Mouse (Mus musculus): ENCODE results near the gene Pitpnm1. TPM values are rescaled to one million over a fixed set of nuclear protein-coding genes. Genes with fewer than 3 reads are reported as not detected.
A peak's percentile ranks its signal among the peaks of the same experiment; 100 is the strongest.

Pitpnm1 gene
- total RNA-seq, 1 experiment from 2014 or later: 132 TPM

DNA sequence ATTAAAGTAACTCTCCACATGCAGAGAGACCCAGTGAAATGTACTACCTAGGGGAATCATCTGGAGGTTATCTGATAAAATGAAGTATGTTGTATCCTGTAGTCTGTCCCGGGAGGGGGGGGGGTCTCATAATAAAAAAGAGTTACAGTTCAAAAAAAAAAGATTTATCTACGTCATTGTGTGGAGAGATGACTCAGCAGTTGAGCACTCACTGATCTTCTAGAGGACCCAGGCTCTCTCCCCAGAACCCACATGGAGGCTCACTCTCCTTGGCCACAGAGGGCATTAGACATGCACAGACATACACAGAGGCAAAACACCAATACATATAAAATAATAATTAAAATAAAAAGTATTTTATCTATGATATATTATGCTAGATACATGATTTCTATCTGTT, 8.4 kb upstream of the Pitpnm1 start:
- ATAC-seq (ENCODE audit: extremely low read depth, insufficient number of reproducible peaks, low FRiP score, poor library complexity, severe bottlenecking): no peak

GRCm38 (mm10) chr19:4092750-4093149, 7.0 kb upstream of the Pitpnm1 start:
- no peak for ATAC-seq (ENCODE audit: extremely low read depth, insufficient number of reproducible peaks, low FRiP score, poor library complexity, severe bottlenecking)

GRCm38 (mm10) chr19:4093772-4094171, 6.0 kb upstream of the Pitpnm1 start:
- ATAC-seq (ENCODE audit: extremely low read depth, insufficient number of reproducible peaks, low FRiP score, poor library complexity, severe bottlenecking): no peak

- no peak for ATAC-seq (ENCODE audit: extremely low read depth, insufficient number of reproducible peaks, low FRiP score, poor library complexity, severe bottlenecking)
Measured at GRCm38 (mm10) chr19:4094348-4094747, 5.5 kb upstream of the Pitpnm1 start.

GRCm38 (mm10) chr19:4094774-4095303, 5.0 kb upstream of the Pitpnm1 start:
- ATAC-seq (ENCODE audit: extremely low read depth, insufficient number of reproducible peaks, low FRiP score, poor library complexity, severe bottlenecking): no peak

DNA sequence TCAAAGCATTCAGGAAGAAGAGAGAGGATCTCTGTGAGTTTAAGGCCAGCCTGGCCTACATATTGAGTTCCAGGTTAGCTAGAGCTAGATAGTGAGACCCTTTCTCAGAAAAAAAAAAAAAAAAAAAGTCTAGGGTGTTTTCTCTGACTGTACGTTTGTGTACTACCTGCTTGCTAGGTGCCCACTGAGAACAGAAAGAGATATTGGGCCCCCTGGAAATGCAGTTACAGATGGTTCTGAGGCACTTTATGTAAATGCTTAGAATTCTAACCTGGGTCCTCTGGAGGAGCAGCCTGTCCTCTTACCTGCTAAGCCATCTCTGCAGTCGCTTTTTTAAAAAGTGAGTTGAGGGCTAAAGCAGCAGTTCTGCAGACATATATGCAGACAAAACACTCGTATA, 4.0 kb upstream of the Pitpnm1 start:
- ATAC-seq (ENCODE audit: extremely low read depth, insufficient number of reproducible peaks, low FRiP score, poor library complexity, severe bottlenecking): no peak

GRCm38 (mm10) chr19:4096642-4097440, 3.0 kb upstream of the Pitpnm1 start, which contains the start of gene Cdk2ap2:
Gene Cdk2ap2, plus strand, starts transcription at chr19:4097182.
- ATAC-seq (ENCODE audit: extremely low read depth, insufficient number of reproducible peaks, low FRiP score, poor library complexity, severe bottlenecking): peak; percentile 78

GRCm38 (mm10) chr19:4097441-4097825, 2.4 kb upstream of the Pitpnm1 start:
- ATAC-seq (ENCODE audit: extremely low read depth, insufficient number of reproducible peaks, low FRiP score, poor library complexity, severe bottlenecking): peak; percentile 42

DNA sequence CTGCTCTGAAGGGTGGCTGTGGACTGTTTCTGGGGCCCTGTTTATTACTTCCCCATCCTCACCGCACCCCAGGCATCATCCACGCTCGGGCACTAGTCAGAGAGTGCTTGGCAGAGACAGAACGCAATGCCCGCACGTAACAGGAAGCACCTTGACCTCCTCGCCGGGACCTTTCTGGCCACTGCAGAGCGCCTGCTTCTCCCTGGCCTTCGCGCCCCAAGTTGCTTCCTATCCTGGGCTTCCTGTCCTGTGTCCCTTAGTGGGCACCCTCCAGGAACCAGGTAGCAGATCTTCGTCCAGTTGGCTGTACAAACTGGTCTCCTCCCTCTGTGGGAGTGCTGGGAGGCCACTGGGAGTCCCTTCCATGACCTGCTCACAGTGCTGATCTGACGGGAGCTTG, 1.4 kb upstream of the Pitpnm1 start:
- ATAC-seq (ENCODE audit: extremely low read depth, insufficient number of reproducible peaks, low FRiP score, poor library complexity, severe bottlenecking): no peak

- peak; percentile 44 for ATAC-seq (ENCODE audit: extremely low read depth, insufficient number of reproducible peaks, low FRiP score, poor library complexity, severe bottlenecking)
Measured at GRCm38 (mm10) chr19:4099056-4099455, 742 bp upstream of the Pitpnm1 start.

DNA sequence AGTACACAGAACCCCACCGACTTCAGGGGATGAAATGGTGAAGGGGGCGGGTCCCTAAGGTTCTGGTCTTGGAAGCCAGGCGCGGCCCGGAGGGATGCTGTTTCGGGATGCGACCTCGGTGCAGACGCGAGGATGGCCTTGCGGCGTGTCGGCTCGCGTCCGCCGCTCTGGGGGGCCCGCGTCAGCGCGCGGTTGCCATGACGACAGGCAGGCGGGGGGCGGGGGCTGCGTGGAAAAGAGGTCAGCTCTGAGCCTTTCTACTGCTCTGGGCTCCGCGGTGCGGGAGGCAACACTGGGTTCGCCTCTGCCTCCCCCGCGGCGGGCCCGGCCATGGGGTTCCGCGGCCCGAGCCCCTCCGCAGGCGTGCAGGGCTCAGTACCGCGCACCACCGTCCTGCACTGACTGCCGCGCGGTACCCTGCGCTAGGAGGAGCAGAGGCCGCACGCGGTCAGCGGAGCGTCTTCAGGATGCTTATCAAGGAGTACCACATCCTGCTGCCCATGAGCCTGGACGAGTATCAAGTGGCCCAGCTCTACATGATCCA, 992 bp downstream of the Pitpnm1 start:
- ATAC-seq (ENCODE audit: extremely low read depth, insufficient number of reproducible peaks, low FRiP score, poor library complexity, severe bottlenecking): no peak

- ATAC-seq (ENCODE audit: extremely low read depth, insufficient number of reproducible peaks, low FRiP score, poor library complexity, severe bottlenecking): no peak
Measured at GRCm38 (mm10) chr19:4101466-4101865, 1.7 kb downstream of the Pitpnm1 start.

DNA sequence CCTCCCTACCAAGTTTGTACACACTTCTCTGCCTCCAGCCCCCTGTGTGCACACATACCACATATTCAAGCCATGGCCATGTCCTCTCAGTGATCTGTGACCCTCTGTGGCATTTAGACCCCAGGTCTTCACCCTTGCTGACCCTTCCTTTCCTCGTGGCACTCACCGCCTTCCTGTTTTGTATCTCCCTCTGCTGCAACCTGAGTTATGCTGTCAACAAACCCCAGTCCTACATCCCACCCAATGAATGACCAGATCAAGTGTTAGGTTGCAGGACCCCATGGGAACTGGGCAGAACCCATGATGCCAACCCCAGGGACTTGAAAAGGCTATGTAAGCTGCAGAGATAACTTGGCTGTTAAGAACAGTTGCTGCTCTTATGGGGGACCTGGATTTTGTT, 2.3 kb downstream of the Pitpnm1 start:
- no peak for ATAC-seq (ENCODE audit: extremely low read depth, insufficient number of reproducible peaks, low FRiP score, poor library complexity, severe bottlenecking)

DNA sequence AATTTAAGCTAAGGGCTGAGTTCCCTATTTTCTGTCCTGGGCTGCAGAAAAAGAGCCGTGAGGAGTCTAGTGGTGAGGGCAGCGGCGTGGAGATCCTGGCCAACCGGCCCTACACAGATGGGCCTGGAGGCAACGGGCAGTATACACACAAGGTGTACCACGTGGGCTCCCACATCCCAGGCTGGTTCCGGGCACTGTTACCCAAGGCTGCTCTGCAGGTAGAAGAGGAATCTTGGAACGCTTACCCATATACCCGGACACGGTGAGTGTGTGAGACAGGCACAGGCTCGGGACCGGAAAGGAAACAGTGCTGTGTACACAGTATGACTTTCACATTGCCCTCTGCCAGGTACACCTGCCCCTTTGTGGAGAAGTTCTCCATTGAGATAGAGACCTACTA, 2.8 kb downstream of the Pitpnm1 start:
- ATAC-seq (ENCODE audit: extremely low read depth, insufficient number of reproducible peaks, low FRiP score, poor library complexity, severe bottlenecking): no peak

- ATAC-seq (ENCODE audit: extremely low read depth, insufficient number of reproducible peaks, low FRiP score, poor library complexity, severe bottlenecking): no peak
Measured at GRCm38 (mm10) chr19:4103294-4103693, 3.5 kb downstream of the Pitpnm1 start.

GRCm38 (mm10) chr19:4103792-4104191, 4.0 kb downstream of the Pitpnm1 start:
- no peak for ATAC-seq (ENCODE audit: extremely low read depth, insufficient number of reproducible peaks, low FRiP score, poor library complexity, severe bottlenecking)

- no peak for ATAC-seq (ENCODE audit: extremely low read depth, insufficient number of reproducible peaks, low FRiP score, poor library complexity, severe bottlenecking)
Measured at GRCm38 (mm10) chr19:4104675-4105194, 4.9 kb downstream of the Pitpnm1 start.

DNA sequence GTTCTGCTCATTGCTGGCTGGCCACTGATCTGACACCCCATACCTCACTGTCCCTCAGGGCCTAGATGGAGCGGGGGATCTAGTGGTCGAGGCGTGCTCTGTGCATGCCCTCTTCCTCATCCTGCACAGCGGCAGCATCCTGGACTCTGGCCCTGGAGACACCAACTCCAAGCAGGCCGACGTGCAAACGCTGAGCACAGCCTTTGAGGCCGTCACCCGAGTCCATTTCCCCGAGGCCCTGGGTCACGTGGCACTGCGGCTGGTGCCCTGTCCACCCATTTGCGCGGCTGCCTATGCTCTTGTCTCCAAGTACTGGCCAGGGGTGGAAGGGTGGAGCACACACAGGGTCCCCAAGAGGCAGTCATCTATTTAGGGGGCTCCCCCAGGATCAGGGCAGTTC, 6.9 kb downstream of the Pitpnm1 start:
- ATAC-seq (ENCODE audit: extremely low read depth, insufficient number of reproducible peaks, low FRiP score, poor library complexity, severe bottlenecking): no peak

DNA sequence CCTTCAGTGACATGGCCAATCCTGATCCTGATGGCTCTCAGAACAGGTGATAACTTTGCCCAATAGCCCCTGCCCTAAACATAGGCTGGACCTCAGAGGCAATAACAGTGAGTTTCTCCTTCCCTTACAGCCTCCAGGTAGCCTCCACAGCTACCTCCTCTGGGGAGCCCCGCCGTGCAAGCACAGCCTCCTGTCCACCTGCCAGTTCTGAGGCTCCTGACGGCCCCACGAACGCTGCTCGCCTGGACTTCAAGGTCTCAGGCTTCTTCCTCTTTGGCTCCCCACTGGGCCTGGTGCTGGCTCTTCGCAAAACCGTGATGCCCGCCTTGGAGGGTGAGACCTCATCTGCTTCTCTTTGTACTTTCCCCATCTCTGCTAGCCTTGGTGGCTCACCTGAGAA, 8.7 kb downstream of the Pitpnm1 start:
- no peak for ATAC-seq (ENCODE audit: extremely low read depth, insufficient number of reproducible peaks, low FRiP score, poor library complexity, severe bottlenecking)

Data from neutrophil, adult 5-6 weeks (primary cell).